Mouse (Mus musculus): ENCODE results near the gene 1810010H24Rik.

DNA sequence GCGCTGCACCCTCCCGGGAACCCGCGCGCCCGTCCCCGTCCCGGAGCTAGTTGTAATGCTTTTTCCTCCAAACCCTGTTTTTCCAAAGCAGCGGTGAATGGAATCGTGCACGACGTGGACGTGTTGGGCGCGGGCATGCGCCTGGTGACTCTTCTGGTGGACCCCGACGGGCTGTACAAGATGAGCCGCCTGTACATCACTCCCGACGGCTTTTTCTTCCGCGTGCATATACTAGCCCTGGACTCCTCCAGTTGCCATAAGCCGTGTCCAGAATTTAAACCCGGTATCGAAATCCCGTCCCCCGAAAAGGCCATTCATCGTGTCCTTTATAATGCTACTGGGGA is 2.8 kb downstream of the 1810010H24Rik start:
- TF ChIP-seq USF1 (IDR thresholded peaks at IDR 0.05; ENCODE audit: low read depth): no peak
- no peak for TF ChIP-seq CTCF (IDR thresholded peaks at IDR 0.05; ENCODE audit: control insufficient read depth, insufficient read depth, insufficient read length)
- no peak for TF ChIP-seq MAX (IDR thresholded peaks at IDR 0.05)
- no peak for TF ChIP-seq FOSL1 (IDR thresholded peaks at IDR 0.05; ENCODE audit: insufficient read depth, low read length, poor library complexity, severe bottlenecking)
- TF ChIP-seq MYOG (IDR thresholded peaks at IDR 0.05; ENCODE audit: control insufficient read depth, extremely low read depth, insufficient read length): no peak
- TF ChIP-seq CEBPB (IDR thresholded peaks at IDR 0.05; ENCODE audit: low read depth): no peak
